Mouse (Mus musculus) liver, adult 2 months (tissue): Measurements from ENCODE around the gene Npffr2. TPM values are rescaled to one million over a fixed set of nuclear protein-coding genes. Genes with fewer than 3 reads are reported as not detected.

Experiments
- DNase-seq: peaks from one replicate; pipeline ENCODE4 v3.0.0-alpha.2; 2011; ENCODE audit warnings: low read depth, low spot score; ENCODE audit errors: extremely low read depth
- H3K27ac ChIP-seq: fragments of 200-500 bp; replicated peaks from 2 replicates; pipeline ENCODE4 v1.5.1; 2012; ENCODE audit warnings: low read depth, mild to moderate bottlenecking, control low read depth, inconsistent platforms, low read length; ENCODE audit not compliant: insufficient read depth
- H3K27me3 ChIP-seq: fragments of 200-500 bp; 2 replicates; pipeline ENCODE4 v1.6.1; 2012; ENCODE audit warnings: mild to moderate bottlenecking, moderate library complexity, low read length, inconsistent platforms; ENCODE audit not compliant: control insufficient read depth, insufficient read depth
- H3K36me3 ChIP-seq: fragments of 200-500 bp; 2 replicates; pipeline ENCODE4 v1.6.1; 2012; ENCODE audit warnings: low read length, inconsistent platforms; ENCODE audit not compliant: control insufficient read depth, insufficient read depth
- H3K4me1 ChIP-seq: fragments of 200-500 bp; 2 replicates; pipeline ENCODE4 v1.6.1; 2011; ENCODE audit warnings: low read length; ENCODE audit not compliant: control insufficient read depth, insufficient read depth
- H3K4me3 ChIP-seq: fragments of 200-500 bp; 2 replicates; pipeline ENCODE4 v1.5.1; 2011; ENCODE audit warnings: low read depth, mild to moderate bottlenecking, control low read depth, low read length, moderate library complexity; ENCODE audit not compliant: insufficient read depth
- H3K79me2 ChIP-seq: fragments of 200-500 bp; 2 replicates; pipeline ENCODE4 v1.6.1; 2012; ENCODE audit warnings: inconsistent platforms, mild to moderate bottlenecking, low read length, moderate library complexity; ENCODE audit not compliant: control insufficient read depth, insufficient read depth
- H3K9ac ChIP-seq: fragments of 200-500 bp; 2 replicates; pipeline ENCODE4 v1.6.1; 2012; ENCODE audit warnings: low read depth, mild to moderate bottlenecking, control low read depth, inconsistent platforms, low read length
- CTCF ChIP-seq: fragments of 200-500 bp; IDR thresholded peaks from 2 replicates; pipeline ENCODE4 v1.5.1; 2011; ENCODE audit warnings: low read depth, low read length, control low read depth
- POLR2A ChIP-seq: fragments of 200-500 bp; IDR thresholded peaks from 2 replicates; pipeline ENCODE4 v1.6.1; 2011; ENCODE audit warnings: low read length, control low read depth; ENCODE audit not compliant: insufficient read depth; ENCODE audit errors: extremely low read depth
- WGBS: fragments of 180-500 bp; shearing (Covaris S2); methylation state at CpG from one replicate; pipeline ENCODE4 v1.1.7; 2018; 5-methylcytosine and 5-hydroxymethylcytosine counted together
- polyA plus RNA-seq: library from polyadenylated mRNA; depleted of rRNA; stranded (reverse); fragments of >200 nt; gene quantifications from 2 replicates; pipeline ENCODE4 v1.2.3, GENCODE M21; 2012; rRNA removed
- total RNA-seq: library from RNA; depleted of rRNA; stranded (reverse); fragments of >200 nt; gene quantifications from 2 replicates; pipeline ENCODE4 v1.2.3, GENCODE M21; 2014; rRNA removed

Npffr2 gene
- total and polyA plus RNA-seq, 2 experiments: not detected

DNA sequence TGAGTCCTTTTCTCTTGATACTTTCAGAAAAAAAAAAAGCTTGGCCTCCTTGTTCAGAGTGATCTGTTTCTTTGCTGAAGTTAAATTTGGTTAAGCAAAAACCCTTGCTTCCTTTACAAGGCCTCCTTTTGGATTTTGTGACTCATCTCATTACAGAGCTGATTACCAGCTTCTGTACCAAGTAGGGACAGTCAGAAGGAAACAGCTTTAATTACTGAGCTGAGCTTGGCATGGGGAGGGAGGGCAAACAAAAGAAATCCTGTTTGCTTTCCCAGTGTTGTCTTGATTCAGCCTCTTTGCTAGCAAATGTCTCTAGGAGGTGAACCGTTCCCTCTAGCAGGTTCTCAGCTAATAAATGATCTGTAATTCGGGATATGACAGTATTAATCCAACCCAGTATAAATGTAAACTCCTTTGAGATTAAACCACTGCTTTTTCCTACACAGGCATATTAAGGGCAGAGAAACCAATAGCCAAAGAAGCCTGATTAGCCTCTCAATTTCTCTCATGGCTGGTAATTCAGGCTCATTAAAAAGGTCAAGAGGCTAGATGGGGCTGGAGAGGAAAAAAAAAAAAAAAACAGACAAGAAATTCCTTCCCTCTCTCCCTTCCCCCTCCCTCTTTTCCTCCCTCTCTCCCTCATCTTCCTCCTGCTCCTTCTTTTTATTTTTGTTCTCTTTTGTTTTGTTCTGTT is 84.2 kb downstream of the Npffr2 start:
- 54% methylated on average over 2 of the region's 2 CpGs for WGBS
- no peak for TF ChIP-seq POLR2A
- no peak for TF ChIP-seq CTCF
- Histone ChIP-seq H3K27ac (no peak overlapping the region), H3K27me3 (no peaks in the 10 kb centered on the region), H3K4me1 (no peaks in the 10 kb centered on the region), H3K9ac (no peak overlapping the region), H3K36me3 (no peaks in the 10 kb centered on the region), H3K79me2 (no peaks in the 10 kb centered on the region), H3K4me3 (no peak overlapping the region)
- no peak for DNase-seq

DNA sequence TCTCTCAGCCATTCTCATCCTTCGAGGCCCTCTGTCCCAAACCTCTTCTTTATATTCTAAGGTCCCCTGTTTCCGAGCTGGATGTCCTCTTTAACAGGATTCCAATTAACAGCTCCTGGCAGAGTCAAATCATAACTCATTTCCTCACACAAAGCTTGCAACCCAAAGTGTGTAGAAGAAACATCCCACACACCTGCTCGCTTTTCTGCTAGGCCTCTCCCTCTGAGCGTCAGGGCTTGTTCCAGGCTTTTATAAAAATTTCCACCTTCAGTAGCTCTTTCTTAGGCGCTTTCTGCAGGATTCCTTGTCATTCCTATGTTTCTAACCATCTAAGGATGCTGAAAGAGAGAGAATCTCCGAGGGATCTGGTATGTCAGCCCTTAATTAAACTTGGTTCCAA is 85.0 kb downstream of the Npffr2 start:
- Histone ChIP-seq H3K79me2 (no peaks in the 10 kb centered on the region), H3K4me3 (no peak overlapping the region), H3K9ac (no peak overlapping the region), H3K36me3 (no peaks in the 10 kb centered on the region), H3K27me3 (no peaks in the 10 kb centered on the region), H3K27ac (no peak overlapping the region), H3K4me1 (no peaks in the 10 kb centered on the region)
- 80% methylated on average over 6 of the region's 6 CpGs for WGBS
- TF ChIP-seq CTCF: no peak
- no peak for TF ChIP-seq POLR2A
- no peak for DNase-seq

- Histone ChIP-seq H3K4me3 (no peak overlapping the region), H3K36me3 (no peaks in the 10 kb centered on the region), H3K79me2 (no peaks in the 10 kb centered on the region), H3K27ac (no peak overlapping the region), H3K4me1 (no peaks in the 10 kb centered on the region), H3K27me3 (no peaks in the 10 kb centered on the region), H3K9ac (no peak overlapping the region)
- no peak for DNase-seq
- TF ChIP-seq CTCF: no peak
- no peak for TF ChIP-seq POLR2A
- WGBS: 70% methylated on average over 1 of the region's 1 CpGs
Measured at GRCm38 (mm10) chr5:89631599-89631998, 104.4 kb downstream of the Npffr2 start.

Other genes with a start within 250 kb of the Npffr2 start
- gene Gc, start 69.5 kb upstream of the Npffr2 start, total RNA-seq: 7,789 and 10,847 TPM in 2 replicates
- gene Gc, start 69.5 kb upstream of the Npffr2 start, polyA plus RNA-seq: 2,360 and 2,648 TPM in 2 replicates